Mouse (Mus musculus) heart, embryonic 10.5 days (tissue): ENCODE measurements around the gene Pheta1. TPM values are rescaled to one million over a fixed set of nuclear protein-coding genes. Genes with fewer than 3 reads are reported as not detected.

ENCODE experiments used
- DNase-seq: peaks from one replicate; pipeline ENCODE4 v3.0.0-alpha.2; 2017; ENCODE audit warnings: low spot score
- H3K27ac ChIP-seq: fragments of 300-500 bp; sonication (generic); 2 replicates; pipeline ENCODE4 v1.5.1; 2016; ENCODE audit warnings: mild to moderate bottlenecking
- H3K27me3 ChIP-seq: fragments of 300-500 bp; sonication (generic); 2 replicates; pipeline ENCODE4 v1.6.1; 2016; ENCODE audit warnings: mild to moderate bottlenecking; ENCODE audit not compliant: poor library complexity, insufficient read depth, severe bottlenecking
- H3K36me3 ChIP-seq: fragments of 300-500 bp; sonication (generic); 2 replicates; pipeline ENCODE4 v1.6.1; 2016; ENCODE audit warnings: mild to moderate bottlenecking, moderate library complexity
- H3K4me1 ChIP-seq: fragments of 300-500 bp; sonication (generic); 2 replicates; pipeline ENCODE4 v1.6.1; 2016; ENCODE audit warnings: mild to moderate bottlenecking
- H3K4me3 ChIP-seq: fragments of 300-500 bp; sonication (generic); 2 replicates; pipeline ENCODE4 v1.5.1; 2016; ENCODE audit warnings: mild to moderate bottlenecking, moderate library complexity
- H3K9me3 ChIP-seq: fragments of 300-500 bp; sonication (generic); 2 replicates; pipeline ENCODE4 v1.6.1; 2016; ENCODE audit warnings: mild to moderate bottlenecking, moderate library complexity
- WGBS: fragments of 180-500 bp; shearing (Covaris S2); methylation state at CpG from one replicate; pipeline ENCODE4 v1.1.7; 2016; 5-methylcytosine and 5-hydroxymethylcytosine counted together
- polyA plus RNA-seq: library from polyadenylated mRNA; unstranded; fragments of >200 nt; fragmentation: Nextera tagmentation; extraction: Ambion mirVana; gene quantifications from 2 replicates; pipeline ENCODE4 v1.2.1, GENCODE M21; 2016

Pheta1 gene
- polyA plus RNA-seq: 20.1 and 32.4 TPM in 2 replicates

DNA sequence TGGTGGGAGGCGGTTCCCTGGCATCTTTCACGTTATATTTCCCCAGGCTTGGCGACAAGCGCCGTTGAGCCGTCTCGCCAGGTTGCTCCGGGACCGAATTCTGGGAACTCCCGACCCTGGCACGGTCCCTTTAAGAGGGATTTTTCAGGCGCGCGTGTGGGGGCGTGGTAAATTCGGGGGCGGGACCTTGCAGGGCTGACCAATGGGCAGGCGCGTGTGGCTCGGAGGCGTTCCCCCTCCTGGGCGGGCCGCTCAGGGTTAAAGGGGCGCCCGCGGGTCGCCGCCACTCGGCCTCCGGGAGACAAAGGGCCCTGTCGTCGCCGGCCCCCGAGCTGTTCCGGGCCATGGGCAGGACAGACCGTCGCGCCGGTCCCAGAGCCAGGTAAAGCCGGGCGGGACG, at the start of gene Pheta1:
Pheta1 (plus strand) TSS at position 242 of the 400 bp plus-strand sequence.
- under 1% methylated on average over 42 of the region's 42 CpGs for WGBS
- peak within 1 kb of the TSS; percentile 79 for H3K4me3 ChIP-seq
- peaks cover 23% of the 10 kb centered on the region for H3K27me3 ChIP-seq
- DNase-seq: peak; percentile 96
- peaks cover 43% of the 10 kb centered on the region for H3K4me1 ChIP-seq
- H3K36me3 ChIP-seq: peaks cover 27% of the 10 kb centered on the region
- no peaks in the 10 kb centered on the region for H3K9me3 ChIP-seq
- peak within 1 kb of the TSS; percentile 92 for H3K27ac ChIP-seq

DNA sequence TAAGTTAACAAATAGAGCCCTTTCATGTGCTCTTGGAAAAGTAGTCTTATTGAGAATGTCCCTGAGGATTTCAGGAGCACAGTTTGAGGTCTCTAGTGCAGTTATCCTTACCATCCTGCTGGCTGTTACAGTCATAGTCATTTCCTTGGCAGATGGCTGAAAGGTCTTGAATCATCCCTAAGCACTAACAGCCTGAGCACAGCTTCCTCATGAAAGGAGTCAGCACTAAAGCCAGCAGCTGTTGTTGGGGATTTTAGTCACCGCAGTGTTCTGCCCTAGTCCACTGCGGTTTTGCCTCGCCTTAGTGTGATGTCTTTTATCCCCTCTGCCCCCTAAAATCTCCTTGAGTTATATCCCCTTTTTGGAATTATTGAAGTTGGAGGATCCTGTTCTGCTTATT, 41.6 kb upstream of the Pheta1 start:
- no peak overlapping the region for H3K4me3 ChIP-seq
- DNase-seq: no peak
- H3K27ac ChIP-seq: no peak overlapping the region
- H3K36me3 ChIP-seq: peaks cover 67% of the 10 kb centered on the region
- no peaks in the 10 kb centered on the region for H3K9me3 ChIP-seq
- WGBS: 93% methylated on average over 3 of the region's 3 CpGs
- H3K27me3 ChIP-seq: no peaks in the 10 kb centered on the region
- H3K4me1 ChIP-seq: peaks cover 29% of the 10 kb centered on the region

DNA sequence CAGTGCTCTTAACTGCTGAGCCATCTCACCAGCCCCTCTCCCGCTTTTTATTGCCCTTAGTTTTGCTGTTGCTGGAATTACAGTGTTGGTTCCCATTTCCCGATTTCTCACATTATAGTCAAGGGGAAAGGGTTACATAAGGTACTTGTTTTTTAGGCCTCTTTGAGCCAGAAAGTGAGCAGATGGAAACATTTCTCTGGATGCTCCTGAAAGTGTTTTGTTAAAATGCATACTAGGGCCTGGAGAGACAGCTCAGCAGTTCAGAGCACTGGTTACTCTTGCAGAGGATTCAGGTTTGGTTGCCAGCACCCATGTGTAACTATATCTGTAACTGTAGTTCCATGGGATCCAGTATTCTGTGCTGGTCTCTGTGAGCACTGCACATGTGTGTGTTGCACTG, 40.6 kb upstream of the Pheta1 start:
- H3K4me3 ChIP-seq: no peak overlapping the region
- H3K36me3 ChIP-seq: peaks cover 67% of the 10 kb centered on the region
- H3K4me1 ChIP-seq: peaks cover 34% of the 10 kb centered on the region
- H3K27me3 ChIP-seq: no peaks in the 10 kb centered on the region
- H3K9me3 ChIP-seq: no peaks in the 10 kb centered on the region
- DNase-seq: no peak
- 90% methylated on average over 2 of the region's 2 CpGs for WGBS
- H3K27ac ChIP-seq: no peak overlapping the region

DNA sequence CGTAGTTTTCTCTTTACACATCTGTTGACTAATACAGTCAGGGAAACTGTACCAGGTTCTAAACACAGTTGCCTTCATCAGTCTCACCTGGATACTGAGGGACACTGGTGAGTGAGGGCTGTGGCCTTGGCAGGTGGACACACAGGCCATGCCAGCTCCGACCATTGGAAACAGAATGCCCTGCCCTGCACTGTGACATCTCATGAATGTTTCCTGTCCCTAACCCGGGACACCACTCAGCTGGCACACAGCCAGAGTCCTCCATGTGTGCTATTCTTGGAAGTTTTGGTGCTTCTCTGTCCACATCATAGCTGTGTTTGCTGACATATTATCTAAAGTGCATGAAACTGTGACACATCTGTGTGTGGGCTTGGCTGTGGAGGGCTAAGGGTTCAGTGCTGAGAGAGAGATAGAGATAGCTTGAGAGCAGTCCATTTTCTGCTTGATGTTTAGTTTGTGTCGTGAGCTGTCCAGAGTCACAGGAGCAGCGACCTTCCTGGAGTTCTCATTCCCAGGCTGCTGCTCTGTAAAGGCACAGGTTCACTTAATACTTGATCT, 39.0 kb upstream of the Pheta1 start:
- WGBS: 48% methylated on average over 5 of the region's 5 CpGs
- Histone ChIP-seq H3K4me1 (peaks cover 34% of the 10 kb centered on the region), H3K36me3 (peaks cover 66% of the 10 kb centered on the region), H3K27ac (no peak overlapping the region), H3K27me3 (no peaks in the 10 kb centered on the region), H3K4me3 (no peak overlapping the region), H3K9me3 (no peaks in the 10 kb centered on the region)
- DNase-seq: no peak

DNA sequence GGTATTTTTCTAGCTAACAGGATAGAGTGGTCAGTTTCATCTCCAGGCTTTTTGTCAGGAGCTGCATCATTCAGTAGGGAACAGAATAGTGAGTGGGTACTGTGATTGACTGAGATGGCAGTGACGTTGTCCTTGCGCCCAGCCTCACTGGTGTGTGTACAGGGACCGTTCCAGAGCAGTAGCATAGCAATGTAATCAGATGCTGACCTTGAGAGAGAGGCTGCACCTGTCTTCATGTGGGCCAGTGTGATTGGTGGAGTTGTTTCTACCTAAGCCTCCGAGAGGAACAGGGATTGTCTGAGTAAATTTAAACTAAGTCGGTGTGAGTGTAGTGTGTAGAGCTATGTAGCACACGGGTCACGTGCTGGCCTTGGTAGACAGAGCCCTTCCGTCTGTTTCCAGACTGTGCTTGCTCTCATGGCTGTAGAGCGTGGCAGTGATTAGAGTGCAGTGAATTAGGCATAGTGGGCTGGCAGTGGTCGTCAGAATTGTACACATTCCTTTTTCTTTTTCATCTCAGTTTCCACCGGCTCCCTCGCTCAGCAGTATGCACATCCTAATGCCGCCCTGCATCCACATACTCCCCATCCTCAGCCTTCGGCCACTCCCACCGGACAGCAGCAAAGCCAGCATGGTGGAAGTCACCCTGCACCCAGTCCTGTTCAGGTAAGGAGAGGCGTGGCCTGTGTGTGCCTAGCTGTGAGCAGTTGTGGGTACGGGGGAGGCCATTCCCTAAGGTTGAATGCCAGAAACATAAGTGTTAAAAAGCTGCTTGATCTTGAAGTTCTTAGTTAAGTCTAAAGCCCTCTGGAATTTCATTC, 38.2 kb upstream of the Pheta1 start:
- WGBS: 86% methylated on average over 17 of the region's 17 CpGs
- H3K27ac ChIP-seq: no peak overlapping the region
- no peaks in the 10 kb centered on the region for H3K27me3 ChIP-seq
- peaks cover 68% of the 10 kb centered on the region for H3K36me3 ChIP-seq
- no peak for DNase-seq
- H3K4me3 ChIP-seq: no peak overlapping the region
- H3K4me1 ChIP-seq: peaks cover 34% of the 10 kb centered on the region
- H3K9me3 ChIP-seq: no peaks in the 10 kb centered on the region

DNA sequence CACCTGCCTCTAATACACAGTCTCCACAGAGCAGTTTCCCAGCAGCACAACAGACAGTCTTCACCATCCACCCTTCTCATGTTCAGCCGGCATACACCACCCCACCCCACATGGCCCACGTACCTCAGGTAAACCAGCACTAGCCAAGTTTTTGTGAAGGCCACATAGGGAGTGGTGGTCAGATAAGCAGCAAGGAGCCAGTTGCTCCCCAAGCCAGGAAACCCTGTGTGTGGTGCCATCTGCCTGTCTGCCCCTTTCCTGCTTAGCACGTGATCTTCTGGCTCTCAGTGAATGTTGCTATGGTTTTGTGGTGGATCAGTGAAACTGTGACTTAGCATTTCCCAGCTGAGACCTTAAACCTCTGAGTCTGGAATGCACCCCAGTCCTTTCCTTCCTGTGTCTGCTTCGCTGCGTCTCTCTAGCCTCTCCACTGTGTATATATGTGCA, 37.3 kb upstream of the Pheta1 start:
- Histone ChIP-seq H3K4me1 (peaks cover 34% of the 10 kb centered on the region), H3K27me3 (no peaks in the 10 kb centered on the region), H3K4me3 (no peak overlapping the region), H3K36me3 (peaks cover 70% of the 10 kb centered on the region), H3K27ac (no peak overlapping the region; the same call in 1 of the 2 replicates), H3K9me3 (no peaks in the 10 kb centered on the region)
- no peak for DNase-seq
- 82% methylated on average over 5 of the region's 5 CpGs for WGBS

- WGBS: 80% methylated on average over 7 of the region's 7 CpGs
- Histone ChIP-seq H3K4me3 (no peak overlapping the region), H3K4me1 (peaks cover 38% of the 10 kb centered on the region), H3K9me3 (no peaks in the 10 kb centered on the region), H3K27me3 (no peaks in the 10 kb centered on the region), H3K27ac (no peak overlapping the region), H3K36me3 (peaks cover 75% of the 10 kb centered on the region)
- no peak for DNase-seq
Observed at GRCm38 (mm10) chr5:121812526-121813243, 36.1 kb upstream of the Pheta1 start.

GRCm38 (mm10) chr5:121813744-121814143, 35.0 kb upstream of the Pheta1 start:
- H3K27me3 ChIP-seq: no peaks in the 10 kb centered on the region
- H3K4me1 ChIP-seq: peaks cover 38% of the 10 kb centered on the region
- peaks cover 80% of the 10 kb centered on the region for H3K36me3 ChIP-seq
- H3K27ac ChIP-seq: no peak overlapping the region
- 88% methylated on average over 10 of the region's 10 CpGs for WGBS
- no peaks in the 10 kb centered on the region for H3K9me3 ChIP-seq
- no peak overlapping the region for H3K4me3 ChIP-seq
- no peak for DNase-seq

DNA sequence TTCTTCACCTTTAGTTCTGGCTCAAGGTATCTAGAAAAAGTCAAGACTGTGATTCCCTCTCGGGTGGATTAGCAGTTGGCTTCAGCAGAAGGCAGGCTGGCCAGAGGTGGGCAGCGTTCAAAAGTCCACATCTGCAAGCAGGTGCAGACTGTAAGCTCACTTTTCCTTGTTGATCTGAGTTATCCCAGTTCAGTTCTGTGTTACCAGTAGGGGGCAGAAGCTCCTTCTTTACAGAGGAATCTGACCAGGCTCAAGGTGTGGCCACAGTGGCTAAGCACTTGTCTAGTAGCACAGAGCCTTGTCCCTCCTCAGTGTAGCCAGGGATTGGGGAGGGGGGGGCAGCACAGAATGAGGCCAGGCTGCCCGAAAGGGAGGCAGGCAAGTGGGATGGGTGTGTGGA, 33.7 kb upstream of the Pheta1 start:
- no peak for DNase-seq
- WGBS: 54% methylated on average over 3 of the region's 3 CpGs
- peaks cover 38% of the 10 kb centered on the region for H3K4me1 ChIP-seq

DNA sequence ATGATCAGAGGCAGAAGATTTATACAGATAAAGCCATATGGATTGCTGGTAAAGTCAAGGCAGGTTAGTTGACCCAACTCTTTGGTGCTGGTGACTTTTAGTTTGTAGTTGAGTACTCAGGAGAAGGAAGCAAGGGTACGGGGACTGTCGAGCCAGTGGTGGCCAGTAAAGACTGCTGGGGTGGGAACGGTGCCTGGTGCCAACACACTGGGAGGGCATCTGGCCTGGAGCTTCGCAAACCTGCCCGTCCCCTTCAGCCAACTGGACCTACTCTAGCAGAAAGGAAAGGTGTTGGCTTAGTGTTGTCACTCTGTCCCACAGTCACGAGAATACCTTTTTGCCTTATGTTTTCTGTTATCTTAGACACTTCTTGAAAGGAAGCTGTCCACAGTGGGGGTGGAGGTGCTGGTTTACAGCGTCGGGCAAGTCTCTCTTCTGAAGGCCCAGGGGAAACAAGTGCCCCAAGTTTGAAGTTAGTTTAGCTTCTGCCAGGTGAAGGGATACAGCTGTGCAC, 32.9 kb upstream of the Pheta1 start:
- 87% methylated on average over 8 of the region's 8 CpGs for WGBS
- peaks cover 94% of the 10 kb centered on the region for H3K36me3 ChIP-seq
- H3K27ac ChIP-seq: no peak overlapping the region
- no peaks in the 10 kb centered on the region for H3K9me3 ChIP-seq
- no peak for DNase-seq
- no peaks in the 10 kb centered on the region for H3K27me3 ChIP-seq
- no peak overlapping the region for H3K4me3 ChIP-seq
- peaks cover 38% of the 10 kb centered on the region for H3K4me1 ChIP-seq

More for the DNA sequence above, 33.7 kb upstream of the Pheta1 start:
- no peaks in the 10 kb centered on the region for H3K27me3 ChIP-seq
- peaks cover 94% of the 10 kb centered on the region for H3K36me3 ChIP-seq
- H3K4me3 ChIP-seq: no peak overlapping the region
- H3K9me3 ChIP-seq: no peaks in the 10 kb centered on the region
- H3K27ac ChIP-seq: no peak overlapping the region

GRCm38 (mm10) chr5:121816611-121817010, 32.2 kb upstream of the Pheta1 start:
- H3K36me3 ChIP-seq: peaks cover 93% of the 10 kb centered on the region
- no peaks in the 10 kb centered on the region for H3K9me3 ChIP-seq
- H3K4me3 ChIP-seq: no peak overlapping the region
- no peak overlapping the region for H3K27ac ChIP-seq
- H3K27me3 ChIP-seq: no peaks in the 10 kb centered on the region
- H3K4me1 ChIP-seq: peaks cover 36% of the 10 kb centered on the region
- DNase-seq: no peak
- 92% methylated on average over 2 of the region's 2 CpGs for WGBS

DNA sequence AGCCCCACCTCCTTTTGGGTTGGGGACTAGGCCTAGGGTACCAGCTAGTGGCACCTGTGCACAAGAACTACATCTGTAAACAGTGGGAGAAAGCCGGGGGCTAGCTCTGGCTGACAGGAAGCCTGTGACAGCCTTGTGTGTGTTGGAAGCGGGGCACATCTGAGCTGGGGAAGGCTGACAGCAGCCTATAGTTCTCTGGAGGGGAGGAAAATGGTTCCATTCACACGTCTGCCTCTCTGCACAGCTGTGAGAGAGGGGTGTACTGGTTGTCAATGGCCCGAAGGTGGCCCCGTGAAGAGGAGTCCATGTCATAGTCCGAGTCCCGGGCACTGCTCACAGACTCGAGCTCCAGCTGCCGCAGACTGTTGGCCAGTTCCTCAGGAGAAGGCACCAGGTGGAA, 31.2 kb upstream of the Pheta1 start:
- H3K4me3 ChIP-seq: no peak overlapping the region

GRCm38 (mm10) chr5:121818401-121818800, 30.4 kb upstream of the Pheta1 start:
- Histone ChIP-seq H3K4me3 (no peak overlapping the region), H3K9me3 (no peaks in the 10 kb centered on the region), H3K27me3 (no peaks in the 10 kb centered on the region), H3K4me1 (peaks cover 39% of the 10 kb centered on the region), H3K36me3 (peaks cover 83% of the 10 kb centered on the region), H3K27ac (no peak overlapping the region)
- WGBS: 92% methylated on average over 7 of the region's 7 CpGs
- no peak for DNase-seq

More for the DNA sequence above, 31.2 kb upstream of the Pheta1 start:
- H3K9me3 ChIP-seq: no peaks in the 10 kb centered on the region
- DNase-seq: no peak
- WGBS: 84% methylated on average over 9 of the region's 9 CpGs
- peaks cover 35% of the 10 kb centered on the region for H3K4me1 ChIP-seq
- no peaks in the 10 kb centered on the region for H3K27me3 ChIP-seq
- H3K27ac ChIP-seq: no peak overlapping the region
- peaks cover 85% of the 10 kb centered on the region for H3K36me3 ChIP-seq
